Comparison of ENCODE assay signal across 9 mouse cellular contexts in genomic region chr6:113166661-113167251, GRCm38 (mm10). TPM values are rescaled to one million over a fixed set of nuclear protein-coding genes. Genes with fewer than 3 reads are reported as not detected.
DNase-seq lines count a peak whose midpoint lies in the region; ATAC-seq and TF ChIP-seq lines count a peak whose summit lies in the region.
"Had no signal": no experiment of that assay in that cellular context is flagged by ENCODE, and none has a peak within 500 bp of the region (broad histone marks: within the 10 kb centered on the region; RNA-seq: fewer than 3 reads in every experiment).

No protein-coding gene starts in this region.

- H3K4me2 ChIP-seq in kidney, embryonic 15.5 days = peak overlapping the region; percentile 26
- peak overlapping the region; percentile 18; the same call in 1 of the 2 replicates for H3K4me2 ChIP-seq in limb, embryonic 14.5 days (replicated peaks; ENCODE audit: low read depth, low read length, severe bottlenecking)
- H3K4me2 ChIP-seq: neural tube, embryonic 12.5 days had no signal

- H3K4me1 ChIP-seq in megakaryocyte, embryonic 14.5 days = peaks cover 25% of the 10 kb centered on the region
- H3K4me1 ChIP-seq in kidney, embryonic 15.5 days = peaks cover 6% of the 10 kb centered on the region
- H3K4me1 ChIP-seq in limb, embryonic 14.5 days (ENCODE audit: control insufficient read depth, insufficient read depth, low read length) = peaks cover 10% of the 10 kb centered on the region
- H3K4me1 ChIP-seq: neural tube, embryonic 12.5 days had no signal

- TF ChIP-seq POLR2A in limb, embryonic 14.5 days (IDR thresholded peaks at IDR 0.05; ENCODE audit: borderline replicate concordance, extremely low read depth, insufficient read depth, insufficient read length) = no peak

- H3K9me3 ChIP-seq in megakaryocyte, embryonic 14.5 days = 0 out of 2 replicates have a peak, but pooled peaks cover 3% of the 10 kb centered on the region
- H3K9me3 ChIP-seq in kidney, embryonic 15.5 days (replicated peaks) = no peaks in the 10 kb centered on the region
- H3K9me3 ChIP-seq in limb, embryonic 14.5 days (ENCODE audit: control insufficient read depth, low read length) = no peaks in the 10 kb centered on the region
- H3K9me3 ChIP-seq: neural tube, embryonic 12.5 days had no signal

- WGBS in kidney, embryonic 15.5 days = 62% methylated on average over 17 of the region's 17 CpGs
- 45% methylated on average over 17 of the region's 17 CpGs for WGBS in limb, embryonic 14.5 days

- ATAC-seq in megakaryocyte, adult 5-6 weeks (ENCODE audit: poor library complexity, severe bottlenecking) = no peak
- peak; percentile 68 for ATAC-seq in common myeloid progenitor, adult 5-6 weeks (replicated peaks; ENCODE audit: low read depth, poor library complexity, severe bottlenecking)
- peak; percentile 50; the same call in 1 of the 2 replicates for ATAC-seq in kidney, embryonic 15.5 days (replicated peaks; ENCODE audit: low FRiP score)
- ATAC-seq in limb, embryonic 14.5 days (ENCODE audit: low FRiP score, low read depth) = peak; percentile 79

- H3K36me3 ChIP-seq in megakaryocyte, embryonic 14.5 days (replicated peaks; ENCODE audit: low read length) = peaks cover 3% of the 10 kb centered on the region
- no peaks in the 10 kb centered on the region for H3K36me3 ChIP-seq in kidney, embryonic 15.5 days
- no peaks in the 10 kb centered on the region for H3K36me3 ChIP-seq in limb, embryonic 14.5 days (ENCODE audit: control insufficient read depth, insufficient read depth, low read length)

- H3K27me3 ChIP-seq in megakaryocyte, embryonic 14.5 days (replicated peaks) = peaks cover 24% of the 10 kb centered on the region
- no peaks in the 10 kb centered on the region for H3K27me3 ChIP-seq in kidney, embryonic 15.5 days
- no peaks in the 10 kb centered on the region for H3K27me3 ChIP-seq in limb, embryonic 14.5 days (ENCODE audit: control insufficient read depth, insufficient read depth, low read length)
- H3K27me3 ChIP-seq: neural tube, embryonic 12.5 days had no signal

- DNase-seq in heart, adult 18-20 months = peak; percentile 73 to 85
- peak; percentile 75 for DNase-seq in limb, embryonic 14.5 days (ENCODE audit: low spot score)
- DNase-seq in right cerebral cortex, postnatal 10 days (ENCODE audit: low spot score in 2 of 2) = peak; percentile 74 to 77
- no peak for DNase-seq in thymus, postnatal 4 days

- no peak overlapping the region for H3K27ac ChIP-seq in kidney, embryonic 15.5 days
- H3K27ac ChIP-seq in limb, embryonic 14.5 days (replicated peaks; ENCODE audit: low read depth, low read length) = no peak overlapping the region
- H3K27ac ChIP-seq: neural tube, embryonic 12.5 days had no signal

- peak overlapping the region; percentile 35 for H3K4me3 ChIP-seq in megakaryocyte, embryonic 14.5 days (replicated peaks)
- no peak overlapping the region for H3K4me3 ChIP-seq in kidney, embryonic 15.5 days (replicated peaks)
- no peak overlapping the region for H3K4me3 ChIP-seq in limb, embryonic 14.5 days (replicated peaks; ENCODE audit: low read length)
- H3K4me3 ChIP-seq: neural tube, embryonic 12.5 days had no signal

- H3K9ac ChIP-seq in kidney, embryonic 15.5 days = no peak overlapping the region
- no peak overlapping the region for H3K9ac ChIP-seq in limb, embryonic 14.5 days (ENCODE audit: low read depth, low read length, severe bottlenecking)
- H3K9ac ChIP-seq: neural tube, embryonic 12.5 days had no signal

RNA-seq across cellular contexts. Expression of gene Lhfpl4, which starts 28.4 kb away (rescaled TPM):
- polyA plus RNA-seq in megakaryocyte, embryonic 14.5 days (2012; ENCODE audit: insufficient read depth, low replicate concordance) = not detected in 2 replicates
- total RNA-seq in megakaryocyte, adult 5-6 weeks (2015) = 0.18 TPM in 1 of 2 replicates, not detected in the other
- not detected in 2 replicates for total RNA-seq in megakaryocyte, adult 5-6 weeks (2017)
- not detected in 2 replicates for total RNA-seq in common myeloid progenitor, adult 5-6 weeks (2017)
- total RNA-seq in heart, adult 18-20 months (2021) = under 1 TPM; 0.40 to 0.51 TPM
- 0.64 and 1.00 TPM in 2 replicates for polyA plus RNA-seq in kidney, embryonic 15.5 days (2015; fragmentation: Nextera tagmentation; extraction: Ambion mirVana)
- 0.65 and 0.67 TPM in 2 replicates for polyA plus RNA-seq in limb, embryonic 14.5 days (2012; rRNA removed)
- 0.32 and 0.64 TPM in 2 replicates for polyA plus RNA-seq in limb, embryonic 14.5 days (2014; fragmentation: Nextera tagmentation; extraction: Ambion mirVana)
